Mouse (Mus musculus) bone marrow, adult 2 months (tissue): Measurements from ENCODE around the gene Alk.

Experiments used
- CTCF ChIP-seq: fragments of 200-500 bp; IDR thresholded peaks from 2 replicates; pipeline ENCODE4 v1.5.1; 2011; ENCODE audit warnings: low read length, control low read depth; ENCODE audit not compliant: control insufficient read depth, insufficient read depth
- POLR2A ChIP-seq: fragments of 200-500 bp; IDR thresholded peaks from 2 replicates; pipeline ENCODE4 v1.6.1; 2011; ENCODE audit warnings: low read depth, mild to moderate bottlenecking, control low read depth, low read length, borderline replicate concordance; ENCODE audit not compliant: control insufficient read depth

DNA sequence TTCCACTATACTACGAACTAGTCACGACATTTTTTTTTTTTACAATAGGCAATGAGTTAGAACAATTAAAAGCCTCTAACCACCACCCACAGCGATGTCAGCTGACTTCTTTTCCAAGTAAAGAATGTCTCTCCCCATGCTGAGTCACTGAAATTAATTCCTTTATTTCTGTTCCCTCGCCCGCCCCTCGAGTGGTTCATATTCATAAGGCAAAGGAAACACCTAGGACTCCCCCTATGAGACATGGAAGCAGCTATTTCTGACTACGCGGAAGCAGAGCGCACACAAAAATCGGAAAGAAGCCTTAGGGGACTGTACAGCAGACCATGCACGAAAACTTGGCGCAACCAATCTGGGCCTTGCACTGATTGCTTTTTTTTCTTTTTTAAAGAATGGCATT lies 735.6 kb downstream of the Alk start:
- no peak for TF ChIP-seq CTCF
- no peak for TF ChIP-seq POLR2A
